ENCODE assay signal across 32 mouse cellular contexts in the genomic region with DNA sequence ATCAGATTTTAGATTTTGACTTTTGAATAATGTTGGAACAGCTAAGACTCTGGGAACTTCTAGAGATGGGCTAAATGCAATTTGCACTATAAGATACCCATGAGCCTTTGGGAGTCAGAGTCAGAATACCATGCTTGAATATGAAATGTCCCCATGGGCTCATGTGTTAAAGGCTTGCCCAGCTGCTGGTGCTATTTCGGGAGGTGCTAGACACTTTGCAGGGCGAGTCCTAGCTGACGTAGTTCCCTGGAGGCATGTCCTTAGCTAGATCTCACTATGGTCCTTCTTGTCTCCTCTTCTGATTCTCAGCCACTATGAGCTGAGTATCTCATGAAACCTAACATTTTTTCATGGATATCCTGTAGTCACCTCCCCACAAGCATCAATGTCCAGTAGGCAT. TPM values are rescaled to one million over a fixed set of nuclear protein-coding genes. Genes with fewer than 3 reads are reported as not detected.
"Had no signal": no experiment of that assay in that cellular context is flagged by ENCODE, and none has a peak within 500 bp of the region (broad histone marks: within the 10 kb centered on the region; RNA-seq: fewer than 3 reads in every experiment).

No protein-coding gene starts in this region.

- H3K9me3 ChIP-seq: liver, embryonic 13.5 days; neural tube, embryonic 12.5 days; neural tube, embryonic 15.5 days; stomach, embryonic 15.5 days had no signal

- H3K27ac ChIP-seq: kidney, postnatal 0 days; layer of hippocampus, adult 2 months; liver, embryonic 13.5 days; neural tube, embryonic 12.5 days; neural tube, embryonic 15.5 days; stomach, embryonic 15.5 days had no signal

- H3K27me3 ChIP-seq: neural tube, embryonic 12.5 days; neural tube, embryonic 15.5 days; stomach, embryonic 15.5 days had no signal

- H3K9ac ChIP-seq: liver, embryonic 13.5 days; neural tube, embryonic 12.5 days; neural tube, embryonic 15.5 days; stomach, embryonic 15.5 days had no signal

- H3K4me2 ChIP-seq: liver, embryonic 13.5 days; midbrain, embryonic 11.5 days; neural tube, embryonic 12.5 days; neural tube, embryonic 15.5 days; stomach, embryonic 15.5 days had no signal

- H3K4me1 ChIP-seq: neural tube, embryonic 12.5 days; neural tube, embryonic 15.5 days; stomach, embryonic 15.5 days had no signal

- DNase-seq: kidney, postnatal 25 days; layer of hippocampus, adult 9-11 months; liver, embryonic 13.5 days; lung, adult 2 months; lung, postnatal 14 days; lung, postnatal 4 days; midbrain, embryonic 14.5 days; right cerebral cortex, adult 18-20 months; right cerebral cortex, postnatal 14 days; right cerebral cortex, postnatal 4 days; spleen, adult 18-20 months; thymus, postnatal 25 days had no signal

- H3K36me3 ChIP-seq: liver, embryonic 13.5 days; neural tube, embryonic 12.5 days; neural tube, embryonic 15.5 days; stomach, embryonic 15.5 days had no signal

- H3K4me3 ChIP-seq: layer of hippocampus, adult 2 months; liver, embryonic 13.5 days; neural tube, embryonic 12.5 days; neural tube, embryonic 15.5 days; stomach, embryonic 15.5 days had no signal

RNA-seq across cellular contexts. Expression of a gene that starts 26.8 kb away (rescaled TPM):
- total RNA-seq: layer of hippocampus, adult 2 months; layer of hippocampus, postnatal 25 days; left cerebral cortex, adult 18-20 months; left cerebral cortex, postnatal 10 days; left cerebral cortex, postnatal 36 days; liver, adult 2 months; megakaryocyte progenitor cell, adult 5-6 weeks; megakaryocyte-erythroid progenitor cell, adult 5-6 weeks; midbrain, postnatal 0 days had no signal
- polyA plus RNA-seq: kidney, postnatal 0 days; large intestine, adult 2 months; limb, embryonic 11.5 days; limb, embryonic 14.5 days; liver, adult 2 months; liver, embryonic 13.5 days; liver, embryonic 16.5 days; lung, adult 2 months; lung, embryonic 16.5 days; midbrain, embryonic 11.5 days; midbrain, embryonic 14.5 days; midbrain, postnatal 0 days; neural tube, embryonic 12.5 days; neural tube, embryonic 15.5 days; stomach, embryonic 15.5 days; thymus, postnatal 0 days had no signal
